Mouse (Mus musculus) kidney, adult 10 weeks (tissue): Measurements from ENCODE around the gene Zmym4. TPM values are rescaled to one million over a fixed set of nuclear protein-coding genes. Genes with fewer than 3 reads are reported as not detected.

Experiments used
- polyA plus RNA-seq: library from polyadenylated mRNA; stranded (reverse); fragments of 350-450 nt; fragmentation: Illumina TruSeq; extraction: RNeasy Lipid Tissue Mini Kit (QIAGEN cat#74804); gene quantifications from one replicate; pipeline ENCODE4 v1.2.3, GENCODE M21; 2014; ENCODE audit warnings: low read depth, low replicate concordance

Gene Zmym4
- polyA plus RNA-seq = 34.0 TPM

DNA sequence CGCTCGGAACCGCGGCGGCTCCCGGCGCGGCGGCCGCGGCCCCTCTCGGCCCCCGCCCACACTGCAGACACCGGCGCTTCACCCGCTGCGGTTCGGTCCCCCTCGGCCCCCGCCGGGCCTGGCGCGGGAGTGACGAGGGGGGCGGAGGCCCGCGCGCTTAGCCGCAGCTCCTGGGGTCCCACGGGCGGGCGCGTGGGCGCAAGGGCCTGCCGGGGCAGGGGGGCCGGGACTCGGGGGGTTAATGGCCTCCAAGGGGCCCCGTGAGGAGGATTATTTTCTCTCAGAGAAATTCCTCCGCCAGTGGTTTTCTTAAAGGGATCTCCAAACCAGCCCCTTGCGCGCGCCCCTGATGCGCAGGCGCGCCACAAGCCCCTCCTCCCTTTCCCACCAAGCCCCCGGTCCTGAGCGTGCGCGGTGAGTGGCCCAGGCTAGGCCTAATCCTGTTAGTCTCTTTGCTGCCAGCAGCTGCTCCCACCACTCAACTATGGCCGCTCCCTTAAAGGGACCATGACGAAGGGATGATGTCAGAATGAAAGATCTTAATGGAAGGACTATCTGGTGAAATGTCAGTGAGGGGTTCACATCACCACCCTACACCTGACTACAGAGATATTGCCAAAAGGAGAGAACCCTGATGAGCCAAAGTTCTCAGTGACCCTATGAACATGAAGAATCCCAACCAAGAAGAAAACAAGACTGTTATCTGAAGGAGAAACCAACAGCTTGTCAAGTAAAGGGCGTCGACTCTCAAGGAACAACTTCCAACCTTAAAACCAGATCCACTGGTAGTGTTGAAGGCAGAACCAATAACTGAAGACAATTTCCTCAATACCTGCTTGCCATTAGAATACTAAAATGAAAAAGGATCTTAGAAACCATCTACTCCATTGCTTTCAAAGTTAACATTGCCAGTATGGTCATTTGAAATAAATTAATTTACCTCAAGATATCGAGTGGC lies at the start of gene Zmym4:
Gene Zmym4 (minus strand): TSS at position 272 of the 958 bp plus-strand sequence.

Other genes starting within 250 kb of the Zmym4 start
- not detected for gene Tfap2e, start 231.9 kb downstream of the Zmym4 start, polyA plus RNA-seq
- not detected for gene Ncdn, start 214.7 kb downstream of the Zmym4 start, polyA plus RNA-seq
- 12.5 TPM for gene AU040320, start 214.6 kb downstream of the Zmym4 start, polyA plus RNA-seq
- 298 TPM for gene Sfpq, start 53.2 kb upstream of the Zmym4 start, polyA plus RNA-seq
- 10.2 TPM for gene Zmym1, start 93.0 kb upstream of the Zmym4 start, polyA plus RNA-seq
- gene Zmym6, start 109.2 kb upstream of the Zmym4 start, polyA plus RNA-seq = 32.2 TPM
- 24.9 TPM for gene Tmem35b, start 155.6 kb upstream of the Zmym4 start, polyA plus RNA-seq
- gene Dlgap3, start 201.1 kb upstream of the Zmym4 start, polyA plus RNA-seq = not detected